Mouse (Mus musculus): ENCODE results near the gene Shkbp1.

DNA sequence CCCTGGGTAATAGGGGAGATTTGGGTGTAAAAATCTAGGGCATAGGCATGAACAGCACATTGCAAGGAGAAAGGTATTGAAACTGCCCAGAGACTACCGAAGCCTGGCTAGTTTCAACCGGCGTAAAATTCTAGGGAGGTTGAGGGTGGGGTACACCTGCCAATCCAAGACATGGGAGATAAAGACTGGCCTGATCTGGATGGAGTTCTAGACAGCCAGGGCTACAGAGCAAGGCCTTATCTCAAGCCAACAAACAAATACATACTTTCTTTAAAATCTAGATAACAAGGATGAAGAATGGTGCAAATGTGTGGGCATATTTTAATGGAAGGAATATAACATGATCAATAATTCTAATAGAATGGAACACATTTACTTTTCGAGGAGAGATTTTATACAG lies 1.0 kb downstream of the Shkbp1 start:
- TF ChIP-seq CTCF (IDR thresholded peaks at IDR 0.05): no peak
- TF ChIP-seq EP300 (IDR thresholded peaks at IDR 0.05): no peak
